Mouse (Mus musculus) liver, adult 10 weeks (tissue): ENCODE data around the gene Scpep1. TPM values are rescaled to one million over a fixed set of nuclear protein-coding genes. Genes with fewer than 3 reads are reported as not detected.

Experiments
- polyA plus RNA-seq: library from polyadenylated mRNA; stranded (reverse); fragments of 350-450 nt; fragmentation: Illumina TruSeq; extraction: RNeasy Lipid Tissue Mini Kit (QIAGEN cat#74804); gene quantifications from one replicate; pipeline ENCODE4 v1.2.3, GENCODE M21; 2014; ENCODE audit warnings: low read depth, low replicate concordance

Scpep1 gene
- polyA plus RNA-seq = 37.3 TPM

GRCm38 (mm10) chr11:88955217-88955969 is at the start of gene Scpep1:
Scpep1 (minus strand) TSS chr11:88955465.

GRCm38 (mm10) chr11:88998974-88999722 is 43.9 kb upstream of the Scpep1 start, which contains the start of gene Trim25:
Trim25 (plus strand) TSS chr11:88999376.

GRCm38 (mm10) chr11:88970202-88970732 is 15.0 kb upstream of the Scpep1 start, which contains the start of gene Coil:
Coil (plus strand) TSS chr11:88970252.

GRCm38 (mm10) chr11:88966881-88967361 is 11.7 kb upstream of the Scpep1 start, which contains the start of gene Elobl:
Elobl (minus strand) TSS chr11:88966931.

Other genes starting within 250 kb of the Scpep1 start
- 11.0 TPM for gene Msi2, start 237.0 kb downstream of the Scpep1 start, polyA plus RNA-seq
- 25.9 TPM for gene Akap1, start 90.9 kb downstream of the Scpep1 start, polyA plus RNA-seq
- gene Elobl, start 11.5 kb upstream of the Scpep1 start, polyA plus RNA-seq = not detected
- gene Coil, start 14.8 kb upstream of the Scpep1 start, polyA plus RNA-seq = 2.5 TPM
- 27.1 TPM for gene Trim25, start 43.9 kb upstream of the Scpep1 start, polyA plus RNA-seq
- 1.6 TPM for gene Dgke, start 111.4 kb upstream of the Scpep1 start, polyA plus RNA-seq
- gene Gm525, start 118.4 kb upstream of the Scpep1 start, polyA plus RNA-seq = not detected